Mouse (Mus musculus): ENCODE results near the gene Ltbp1. TPM values are rescaled to one million over a fixed set of nuclear protein-coding genes. Genes with fewer than 3 reads are reported as not detected.

Ltbp1 gene
- polyA plus RNA-seq, 1 experiment: not detected

GRCm38 (mm10) chr17:75272446-75272845 lies 267.1 kb downstream of the Ltbp1 start:
- TF ChIP-seq CTCF (IDR thresholded peaks at IDR 0.05; ENCODE audit: insufficient read depth, low read depth, low read length) (no peak), POLR2A (IDR thresholded peaks at IDR 0.05; ENCODE audit: insufficient read depth, low read depth, low read length) (no peak)
- Histone ChIP-seq H3K27ac (ENCODE audit: insufficient read depth, low read depth, low read length) (no peak overlapping the region), H3K4me1 (ENCODE audit: control insufficient read depth, insufficient read depth, low read length) (no peaks in the 10 kb centered on the region), H3K4me3 (ENCODE audit: insufficient read depth, low read depth, low read length) (no peak overlapping the region)
- WGBS: 92% methylated on average over 3 of the region's 3 CpGs

DNA sequence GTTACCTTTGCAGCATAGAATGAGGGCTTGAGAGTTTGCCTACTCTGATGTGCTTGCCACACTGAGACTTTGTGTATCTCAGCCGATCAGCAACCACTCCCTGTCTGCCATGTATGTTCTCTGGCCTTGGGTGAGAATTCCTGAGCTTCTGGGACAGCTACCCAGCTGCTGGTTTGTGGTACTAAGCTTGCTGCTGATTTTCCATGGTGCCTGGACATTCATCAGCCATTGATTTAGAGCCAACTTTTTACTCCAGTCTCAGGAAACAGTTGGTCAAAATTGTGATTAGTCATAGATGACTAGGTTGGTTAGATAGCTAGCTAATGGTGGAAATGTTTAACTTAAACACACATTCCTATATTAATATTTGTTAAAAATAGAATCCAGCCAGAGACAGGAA lies 267.9 kb downstream of the Ltbp1 start:
- TF ChIP-seq POLR2A (IDR thresholded peaks at IDR 0.05; ENCODE audit: insufficient read depth, low read depth, low read length): no peak
- no peak for TF ChIP-seq CTCF (IDR thresholded peaks at IDR 0.05; ENCODE audit: insufficient read depth, low read depth, low read length)
- no peaks in the 10 kb centered on the region for H3K4me1 ChIP-seq (ENCODE audit: control insufficient read depth, insufficient read depth, low read length)
- WGBS: 95% methylated on average over 1 of the region's 1 CpGs
- H3K4me3 ChIP-seq (ENCODE audit: insufficient read depth, low read depth, low read length): no peak overlapping the region
- H3K27ac ChIP-seq (ENCODE audit: insufficient read depth, low read depth, low read length): no peak overlapping the region

DNA sequence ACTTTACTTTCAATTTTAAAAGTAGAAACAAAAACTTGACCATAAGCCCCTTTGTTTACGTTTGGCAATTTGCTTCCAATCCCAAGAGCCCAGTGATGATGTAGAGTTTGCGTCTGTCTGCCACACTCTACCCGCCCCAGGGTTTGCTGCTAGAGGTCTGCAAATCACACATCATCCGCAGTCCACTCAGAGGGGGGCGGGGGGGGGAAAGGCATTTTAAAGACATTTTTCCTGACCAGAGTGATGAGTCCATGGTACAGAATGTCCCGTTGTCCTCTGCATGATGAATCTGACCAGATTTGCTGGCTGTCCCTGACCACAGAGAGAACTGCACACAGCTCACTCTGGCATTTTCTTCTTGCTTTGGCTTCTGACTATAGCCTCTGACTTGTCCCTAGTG lies 269.9 kb downstream of the Ltbp1 start:
- TF ChIP-seq POLR2A (IDR thresholded peaks at IDR 0.05; ENCODE audit: insufficient read depth, low read depth, low read length) (no peak), CTCF (IDR thresholded peaks at IDR 0.05; ENCODE audit: insufficient read depth, low read depth, low read length) (no peak)
- 91% methylated on average over 6 of the region's 6 CpGs for WGBS
- Histone ChIP-seq H3K4me1 (ENCODE audit: control insufficient read depth, insufficient read depth, low read length) (no peaks in the 10 kb centered on the region), H3K4me3 (ENCODE audit: insufficient read depth, low read depth, low read length) (no peak overlapping the region), H3K27ac (ENCODE audit: insufficient read depth, low read depth, low read length) (no peak overlapping the region)

DNA sequence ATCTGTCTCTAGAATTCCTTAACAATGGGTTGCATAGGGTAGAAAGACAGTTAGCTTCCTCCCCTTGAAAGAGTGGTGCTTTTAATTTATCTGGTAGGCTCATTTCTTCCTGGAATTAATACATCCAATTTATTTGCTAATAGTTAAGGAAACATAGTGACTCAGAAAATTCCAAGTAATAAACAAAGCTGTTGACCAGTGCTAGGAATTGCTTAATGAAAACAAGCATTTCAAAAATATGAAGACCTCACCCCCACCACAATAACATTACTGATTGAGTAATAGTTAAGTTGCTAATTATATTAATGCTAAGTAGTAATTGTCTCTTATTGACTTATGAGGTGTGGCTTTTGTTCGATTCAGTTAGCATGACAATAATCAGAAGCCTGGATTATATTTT lies 272.7 kb downstream of the Ltbp1 start:
- no peak for TF ChIP-seq POLR2A (IDR thresholded peaks at IDR 0.05; ENCODE audit: insufficient read depth, low read depth, low read length)
- no peak for TF ChIP-seq CTCF (IDR thresholded peaks at IDR 0.05; ENCODE audit: insufficient read depth, low read depth, low read length)
- no peak overlapping the region for H3K4me3 ChIP-seq (ENCODE audit: insufficient read depth, low read depth, low read length)
- H3K27ac ChIP-seq (ENCODE audit: insufficient read depth, low read depth, low read length): no peak overlapping the region
- H3K4me1 ChIP-seq (ENCODE audit: control insufficient read depth, insufficient read depth, low read length): no peaks in the 10 kb centered on the region
- WGBS: 82% methylated on average over 1 of the region's 1 CpGs

DNA sequence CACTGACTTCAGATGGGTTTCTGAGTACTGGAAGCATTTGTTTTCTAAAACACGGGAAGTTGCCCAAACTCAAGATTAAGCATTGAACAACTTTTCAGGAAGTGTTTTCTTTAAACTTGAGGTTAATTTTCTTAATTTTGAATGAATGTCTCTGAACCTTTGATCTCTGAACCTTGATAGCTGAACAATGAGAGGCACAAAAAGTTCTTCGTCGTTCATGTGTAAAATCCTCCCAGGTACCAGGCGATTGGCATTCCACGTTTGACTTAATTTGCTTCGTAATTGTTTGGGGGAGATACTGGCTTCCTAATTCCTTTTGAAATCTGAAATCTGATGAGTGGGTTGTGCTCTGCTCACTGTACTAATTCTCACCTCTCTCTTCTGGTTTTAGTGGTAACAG lies 273.2 kb downstream of the Ltbp1 start:
- Histone ChIP-seq H3K4me3 (ENCODE audit: insufficient read depth, low read depth, low read length) (no peak overlapping the region), H3K4me1 (ENCODE audit: control insufficient read depth, insufficient read depth, low read length) (no peaks in the 10 kb centered on the region), H3K27ac (ENCODE audit: insufficient read depth, low read depth, low read length) (no peak overlapping the region)
- WGBS: 65% methylated on average over 6 of the region's 6 CpGs
- TF ChIP-seq CTCF (IDR thresholded peaks at IDR 0.05; ENCODE audit: insufficient read depth, low read depth, low read length) (no peak), POLR2A (IDR thresholded peaks at IDR 0.05; ENCODE audit: insufficient read depth, low read depth, low read length) (no peak)

- 70% methylated on average over 5 of the region's 5 CpGs for whole genome bisulfite sequencing
- Histone ChIP-seq H3K4me3 (ENCODE audit: insufficient read depth, low read depth, low read length) (no peak overlapping the region), H3K27ac (ENCODE audit: insufficient read depth, low read depth, low read length) (no peak overlapping the region), H3K4me1 (ENCODE audit: control insufficient read depth, insufficient read depth, low read length) (no peaks in the 10 kb centered on the region)
- TF ChIP-seq CTCF (IDR thresholded peaks at IDR 0.05; ENCODE audit: insufficient read depth, low read depth, low read length) (no peak), POLR2A (IDR thresholded peaks at IDR 0.05; ENCODE audit: insufficient read depth, low read depth, low read length) (no peak)
These were observed 276.0 kb downstream of the Ltbp1 start for GRCm38 (mm10) chr17:75281345-75281744.

- WGBS: 59% methylated on average over 9 of the region's 9 CpGs
- TF ChIP-seq POLR2A (IDR thresholded peaks at IDR 0.05; ENCODE audit: insufficient read depth, low read depth, low read length): no peak
- TF ChIP-seq CTCF (IDR thresholded peaks at IDR 0.05; ENCODE audit: insufficient read depth, low read depth, low read length): no peak
These were observed 279.7 kb downstream of the Ltbp1 start for GRCm38 (mm10) chr17:75284876-75285708.

GRCm38 (mm10) chr17:75292986-75293385 lies 287.6 kb downstream of the Ltbp1 start:
- H3K4me3 ChIP-seq (ENCODE audit: insufficient read depth, low read depth, low read length): no peak overlapping the region
- 79% methylated on average over 3 of the region's 3 CpGs for WGBS
- H3K27ac ChIP-seq (ENCODE audit: insufficient read depth, low read depth, low read length): no peak overlapping the region
- TF ChIP-seq CTCF (IDR thresholded peaks at IDR 0.05; ENCODE audit: insufficient read depth, low read depth, low read length): no peak
- TF ChIP-seq POLR2A (IDR thresholded peaks at IDR 0.05; ENCODE audit: insufficient read depth, low read depth, low read length): no peak
- no peaks in the 10 kb centered on the region for H3K4me1 ChIP-seq (ENCODE audit: control insufficient read depth, insufficient read depth, low read length)

More at GRCm38 (mm10) chr17:75284876-75285708, 279.7 kb downstream of the Ltbp1 start:
- no peaks in the 10 kb centered on the region for H3K4me1 ChIP-seq (ENCODE audit: control insufficient read depth, insufficient read depth, low read length)
- H3K27ac ChIP-seq (ENCODE audit: insufficient read depth, low read depth, low read length): no peak overlapping the region
- H3K4me3 ChIP-seq (ENCODE audit: insufficient read depth, low read depth, low read length): no peak overlapping the region

DNA sequence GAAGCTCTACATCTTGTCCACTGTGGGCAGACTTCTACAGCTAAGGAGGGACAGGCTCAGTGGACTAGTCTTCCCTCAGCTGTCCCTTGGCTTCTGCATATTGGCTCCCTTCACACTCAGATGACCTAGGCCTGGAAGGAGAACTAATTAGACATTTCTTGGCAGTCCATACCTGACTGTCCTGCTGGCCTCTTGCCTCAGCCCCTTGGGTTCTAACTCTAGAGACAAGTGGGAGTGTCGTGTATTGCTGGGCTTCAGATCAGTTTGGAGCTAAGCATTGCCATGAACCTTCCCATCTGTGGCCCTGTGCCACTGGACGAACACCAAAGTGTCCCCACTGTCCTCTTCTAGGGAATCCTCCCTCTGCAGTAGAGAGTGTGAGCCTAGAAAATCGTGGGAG lies 288.4 kb downstream of the Ltbp1 start:
- Histone ChIP-seq H3K4me1 (ENCODE audit: control insufficient read depth, insufficient read depth, low read length) (no peaks in the 10 kb centered on the region), H3K4me3 (ENCODE audit: insufficient read depth, low read depth, low read length) (no peak overlapping the region), H3K27ac (ENCODE audit: insufficient read depth, low read depth, low read length) (no peak overlapping the region)
- WGBS: 77% methylated on average over 3 of the region's 3 CpGs
- TF ChIP-seq CTCF (IDR thresholded peaks at IDR 0.05; ENCODE audit: insufficient read depth, low read depth, low read length) (no peak), POLR2A (IDR thresholded peaks at IDR 0.05; ENCODE audit: insufficient read depth, low read depth, low read length) (no peak)

All from olfactory bulb, adult 2 months (tissue).